Mouse (Mus musculus) liver, adult 2 months (tissue): Measurements from ENCODE around the gene Gab1. TPM values are rescaled to one million over a fixed set of nuclear protein-coding genes. Genes with fewer than 3 reads are reported as not detected.

Experiments
- DNase-seq: peaks from one replicate; pipeline ENCODE4 v3.0.0-alpha.2; 2011; ENCODE audit warnings: low read depth, low spot score; ENCODE audit errors: extremely low read depth
- H3K27ac ChIP-seq: fragments of 200-500 bp; replicated peaks from 2 replicates; pipeline ENCODE4 v1.5.1; 2012; ENCODE audit warnings: low read depth, mild to moderate bottlenecking, control low read depth, inconsistent platforms, low read length; ENCODE audit not compliant: insufficient read depth
- H3K27me3 ChIP-seq: fragments of 200-500 bp; 2 replicates; pipeline ENCODE4 v1.6.1; 2012; ENCODE audit warnings: mild to moderate bottlenecking, moderate library complexity, low read length, inconsistent platforms; ENCODE audit not compliant: control insufficient read depth, insufficient read depth
- H3K36me3 ChIP-seq: fragments of 200-500 bp; 2 replicates; pipeline ENCODE4 v1.6.1; 2012; ENCODE audit warnings: low read length, inconsistent platforms; ENCODE audit not compliant: control insufficient read depth, insufficient read depth
- H3K4me1 ChIP-seq: fragments of 200-500 bp; 2 replicates; pipeline ENCODE4 v1.6.1; 2011; ENCODE audit warnings: low read length; ENCODE audit not compliant: control insufficient read depth, insufficient read depth
- H3K4me3 ChIP-seq: fragments of 200-500 bp; 2 replicates; pipeline ENCODE4 v1.5.1; 2011; ENCODE audit warnings: low read depth, mild to moderate bottlenecking, control low read depth, low read length, moderate library complexity; ENCODE audit not compliant: insufficient read depth
- H3K79me2 ChIP-seq: fragments of 200-500 bp; 2 replicates; pipeline ENCODE4 v1.6.1; 2012; ENCODE audit warnings: inconsistent platforms, mild to moderate bottlenecking, low read length, moderate library complexity; ENCODE audit not compliant: control insufficient read depth, insufficient read depth
- H3K9ac ChIP-seq: fragments of 200-500 bp; 2 replicates; pipeline ENCODE4 v1.6.1; 2012; ENCODE audit warnings: low read depth, mild to moderate bottlenecking, control low read depth, inconsistent platforms, low read length
- CTCF ChIP-seq: fragments of 200-500 bp; IDR thresholded peaks from 2 replicates; pipeline ENCODE4 v1.5.1; 2011; ENCODE audit warnings: low read depth, low read length, control low read depth
- POLR2A ChIP-seq: fragments of 200-500 bp; IDR thresholded peaks from 2 replicates; pipeline ENCODE4 v1.6.1; 2011; ENCODE audit warnings: low read length, control low read depth; ENCODE audit not compliant: insufficient read depth; ENCODE audit errors: extremely low read depth
- WGBS: fragments of 180-500 bp; shearing (Covaris S2); methylation state at CpG from one replicate; pipeline ENCODE4 v1.1.7; 2018; 5-methylcytosine and 5-hydroxymethylcytosine counted together
- polyA plus RNA-seq: library from polyadenylated mRNA; depleted of rRNA; stranded (reverse); fragments of >200 nt; gene quantifications from 2 replicates; pipeline ENCODE4 v1.2.3, GENCODE M21; 2012; rRNA removed
- total RNA-seq: library from RNA; depleted of rRNA; stranded (reverse); fragments of >200 nt; gene quantifications from 2 replicates; pipeline ENCODE4 v1.2.3, GENCODE M21; 2014; rRNA removed

The Gab1 gene
- 5.1 and 7.9 TPM in 2 replicates for total RNA-seq
- 5.0 and 5.8 TPM in 2 replicates for polyA plus RNA-seq

DNA sequence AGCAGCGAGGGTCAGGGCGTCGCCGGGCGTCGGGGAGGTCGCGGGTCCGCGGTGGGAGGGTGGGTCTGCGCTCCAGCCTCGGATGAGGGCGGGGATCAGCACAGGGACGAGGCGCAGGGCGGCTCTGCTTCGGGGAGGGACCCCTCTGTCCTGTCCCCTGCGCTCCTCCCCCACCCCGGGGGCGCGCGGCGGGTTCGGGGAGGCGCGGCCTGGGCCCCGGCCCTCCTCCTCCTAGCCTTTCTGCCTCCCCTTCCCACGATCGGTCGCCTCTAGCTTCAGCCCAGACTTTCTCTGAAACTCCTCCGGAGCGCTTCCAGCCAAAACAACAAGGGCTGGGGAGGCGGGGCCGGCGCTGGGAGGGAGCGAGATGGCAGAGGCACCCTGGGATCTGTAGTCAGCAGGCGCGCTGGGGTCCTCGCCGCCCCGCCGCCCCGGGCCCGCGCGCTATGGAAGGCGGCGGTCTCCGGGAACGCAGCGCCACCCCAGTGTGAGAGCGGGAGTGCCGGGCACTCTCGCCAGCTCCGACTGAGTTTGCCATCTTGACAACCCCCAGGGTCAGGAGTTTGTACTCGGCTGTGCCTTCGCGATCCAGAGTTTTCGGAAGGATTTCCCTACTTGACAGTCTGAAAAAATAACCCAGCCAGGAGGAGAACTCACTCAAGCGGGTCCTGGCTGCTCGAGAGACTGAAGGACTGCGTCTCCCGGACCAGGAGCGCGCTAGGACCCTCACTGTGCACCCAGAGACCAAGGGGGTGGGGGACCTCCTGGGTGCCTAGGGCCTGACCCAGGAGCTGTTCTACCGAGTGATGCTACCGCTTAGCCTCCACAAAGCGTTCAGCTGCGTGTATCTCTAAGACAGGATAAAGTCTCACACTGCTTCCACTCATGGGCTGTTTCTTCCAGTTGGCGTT, at the start of gene Gab1:
Gene Gab1 (minus strand): TSS at position 324 of the 911 bp plus-strand sequence.
- peaks cover 11% of the 10 kb centered on the region for H3K4me1 ChIP-seq
- 2% methylated on average over 67 of the region's 70 CpGs for WGBS
- peak; percentile 53; the same call in 1 of the 2 replicates for TF ChIP-seq POLR2A
- peak; percentile 41; the same call in 1 of the 2 replicates for TF ChIP-seq CTCF
- peak; percentile 68 for DNase-seq
- no peaks in the 10 kb centered on the region for H3K27me3 ChIP-seq
- peak within 1 kb of the TSS; percentile 92 for H3K9ac ChIP-seq
- H3K36me3 ChIP-seq: no peaks in the 10 kb centered on the region
- peak within 1 kb of the TSS; percentile 94 for H3K27ac ChIP-seq
- H3K79me2 ChIP-seq: peaks cover 6% of the 10 kb centered on the region; the same call in 1 of the 2 replicates
- H3K4me3 ChIP-seq: peak within 1 kb of the TSS; percentile 92

DNA sequence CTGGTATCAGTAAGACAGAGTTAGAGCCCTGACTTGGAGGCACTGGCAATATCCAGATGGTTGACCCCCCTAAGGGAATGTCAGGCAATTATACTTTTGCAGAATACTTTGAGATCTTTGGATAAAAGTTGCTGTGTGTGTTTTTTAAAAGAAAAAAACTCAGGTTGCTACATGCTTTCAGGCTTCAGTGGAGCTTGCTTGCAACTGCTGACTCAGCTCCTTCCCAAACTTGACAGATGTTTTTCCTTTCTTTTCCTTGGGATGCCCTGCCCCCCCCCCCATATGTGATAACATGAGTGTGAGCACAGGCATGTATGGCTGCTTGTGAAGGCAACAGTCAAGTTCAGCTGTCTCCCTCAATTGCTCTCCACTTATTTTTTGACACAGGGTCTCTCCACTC, 48.5 kb upstream of the Gab1 start:
- H3K79me2 ChIP-seq: no peaks in the 10 kb centered on the region
- peaks cover 1% of the 10 kb centered on the region; the same call in 1 of the 2 replicates for H3K4me1 ChIP-seq
- TF ChIP-seq CTCF (no peak), POLR2A (no peak)
- no peaks in the 10 kb centered on the region for H3K27me3 ChIP-seq
- H3K27ac ChIP-seq: no peak overlapping the region
- no peak for DNase-seq
- no peak overlapping the region for H3K4me3 ChIP-seq
- H3K36me3 ChIP-seq: no peaks in the 10 kb centered on the region
- H3K9ac ChIP-seq: no peak overlapping the region

DNA sequence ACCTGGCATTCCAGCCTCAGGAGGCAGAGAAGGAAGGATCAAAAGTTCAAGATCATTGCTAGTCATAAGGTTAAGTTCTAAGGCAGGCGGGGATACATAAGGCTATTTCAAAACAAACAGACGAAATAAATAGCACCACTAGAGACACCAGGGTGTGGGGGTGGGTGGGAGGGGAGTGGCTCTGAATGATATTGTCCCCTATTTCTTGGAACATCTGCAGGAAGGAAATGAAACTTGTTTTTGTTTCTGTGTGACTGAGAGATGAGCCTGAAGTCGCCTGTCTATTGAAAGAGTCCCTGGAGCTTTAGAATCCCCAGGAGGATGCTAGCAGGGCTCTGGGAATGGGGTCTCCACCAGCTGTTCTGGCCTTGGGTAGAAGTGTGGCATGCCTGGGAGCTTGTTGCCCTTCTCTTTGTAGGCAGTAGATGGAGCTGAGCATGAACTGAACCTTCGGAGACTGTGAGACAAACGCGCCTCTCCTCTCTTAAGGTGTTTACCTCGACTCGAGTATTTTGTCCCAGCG, 43.5 kb upstream of the Gab1 start:
- 75% methylated on average over 9 of the region's 9 CpGs for WGBS
- H3K79me2 ChIP-seq: no peaks in the 10 kb centered on the region
- no peak overlapping the region for H3K4me3 ChIP-seq
- no peak for DNase-seq
- no peaks in the 10 kb centered on the region for H3K27me3 ChIP-seq
- H3K36me3 ChIP-seq: no peaks in the 10 kb centered on the region
- peaks cover 4% of the 10 kb centered on the region for H3K4me1 ChIP-seq
- no peak overlapping the region for H3K27ac ChIP-seq
- TF ChIP-seq CTCF: no peak
- TF ChIP-seq POLR2A: no peak
- H3K9ac ChIP-seq: no peak overlapping the region

GRCm38 (mm10) chr8:80922642-80923041, 42.3 kb upstream of the Gab1 start:
- Histone ChIP-seq H3K4me3 (no peak overlapping the region), H3K4me1 (peaks cover 4% of the 10 kb centered on the region), H3K27ac (no peak overlapping the region), H3K36me3 (no peaks in the 10 kb centered on the region), H3K9ac (no peak overlapping the region), H3K79me2 (no peaks in the 10 kb centered on the region), H3K27me3 (no peaks in the 10 kb centered on the region)
- TF ChIP-seq POLR2A (no peak), CTCF (no peak)
- WGBS: 82% methylated on average over 6 of the region's 6 CpGs
- DNase-seq: peak; percentile 17

DNA sequence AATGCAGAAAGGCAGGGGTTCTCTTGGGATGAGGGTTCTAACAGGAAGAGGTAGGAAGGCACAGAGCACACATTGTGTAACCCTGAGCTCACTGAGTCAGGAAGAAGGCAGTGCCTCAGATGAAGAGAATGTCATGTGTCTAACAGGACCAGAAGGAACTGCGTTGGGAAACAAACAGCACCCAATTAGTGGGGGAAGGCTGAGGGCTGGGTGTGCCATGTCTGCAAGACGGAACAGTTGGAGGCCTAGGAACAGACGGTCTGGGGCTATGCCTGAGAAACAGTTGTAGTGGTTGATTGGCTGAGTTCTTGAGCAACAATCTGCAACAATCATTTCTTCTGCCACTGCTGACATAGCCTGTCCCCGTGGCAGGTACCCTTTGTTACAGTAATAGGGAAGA, 38.8 kb upstream of the Gab1 start:
- Histone ChIP-seq H3K27me3 (no peaks in the 10 kb centered on the region), H3K9ac (no peak overlapping the region), H3K36me3 (no peaks in the 10 kb centered on the region), H3K79me2 (no peaks in the 10 kb centered on the region), H3K4me1 (peaks cover 3% of the 10 kb centered on the region), H3K4me3 (no peak overlapping the region), H3K27ac (no peak overlapping the region)
- 89% methylated on average over 4 of the region's 4 CpGs for WGBS
- no peak for DNase-seq
- TF ChIP-seq POLR2A (no peak), CTCF (no peak)

DNA sequence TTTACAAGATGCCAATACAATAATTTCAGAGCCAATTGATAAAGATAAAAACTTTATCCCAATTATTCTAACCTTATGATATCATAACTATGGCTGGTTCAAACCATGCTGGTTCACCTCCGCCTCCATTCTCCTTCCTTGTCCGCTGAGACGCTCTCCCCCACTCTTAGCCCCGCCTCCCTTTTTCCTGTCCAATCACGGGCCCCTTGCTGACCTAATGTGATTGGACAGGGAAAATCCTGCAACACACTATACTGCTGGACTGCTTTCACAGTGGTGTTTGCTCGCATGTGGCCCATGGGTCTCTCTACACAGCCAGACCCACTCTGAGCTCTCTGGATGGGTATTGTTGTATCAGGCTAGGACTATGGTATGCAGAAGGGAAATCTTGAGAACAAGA, 38.2 kb upstream of the Gab1 start:
- no peak overlapping the region for H3K4me3 ChIP-seq
- no peaks in the 10 kb centered on the region for H3K36me3 ChIP-seq
- TF ChIP-seq POLR2A (no peak), CTCF (no peak)
- DNase-seq: no peak
- WGBS: 91% methylated on average over 6 of the region's 6 CpGs
- peaks cover 2% of the 10 kb centered on the region for H3K4me1 ChIP-seq
- H3K27ac ChIP-seq: no peak overlapping the region
- no peaks in the 10 kb centered on the region for H3K27me3 ChIP-seq
- no peaks in the 10 kb centered on the region for H3K79me2 ChIP-seq
- no peak overlapping the region for H3K9ac ChIP-seq
